Mouse (Mus musculus) ZHBTc4 (cell line): Measurements from ENCODE around the gene Arhgap8.
A peak's percentile ranks its signal among the peaks of the same experiment; 100 is the strongest.
"Not testable (repeated sequence)": the region's sequence is repeated elsewhere in the genome, so short reads cannot be mapped to it uniquely, and the experiment has no call there.

Experiments used
- DNase-seq: peaks from one replicate; pipeline ENCODE4 v3.0.0-alpha.2; 2011; ENCODE audit warnings: low read depth, low spot score

The Arhgap8 gene

GRCm38 (mm10) chr15:84731676-84732424 is 12.0 kb downstream of the Arhgap8 start:
- DNase-seq, result no peak

- peak; percentile 68 for DNase-seq
These were observed 12.5 kb downstream of the Arhgap8 start for GRCm38 (mm10) chr15:84732425-84732749.

- DNase-seq, result no peak
These were observed 16.6 kb downstream of the Arhgap8 start for GRCm38 (mm10) chr15:84736346-84736993.

- no peak for DNase-seq
These were observed 17.1 kb downstream of the Arhgap8 start for GRCm38 (mm10) chr15:84736994-84737346.

- DNase-seq, result no peak
These were observed 18.4 kb downstream of the Arhgap8 start for GRCm38 (mm10) chr15:84738246-84738645.

GRCm38 (mm10) chr15:84741573-84741972 is 21.7 kb downstream of the Arhgap8 start:
- DNase-seq, result no peak

GRCm38 (mm10) chr15:84743347-84743746 is 23.5 kb downstream of the Arhgap8 start:
- peak; percentile 38 for DNase-seq

GRCm38 (mm10) chr15:84744308-84744707 is 24.5 kb downstream of the Arhgap8 start:
- no peak for DNase-seq

- no peak for DNase-seq
These were observed 26.0 kb downstream of the Arhgap8 start for GRCm38 (mm10) chr15:84745831-84746230.

GRCm38 (mm10) chr15:84754987-84755386 is 35.1 kb downstream of the Arhgap8 start:
- DNase-seq, result peak; percentile 82

GRCm38 (mm10) chr15:84756426-84756825 is 36.6 kb downstream of the Arhgap8 start:
- peak; percentile 42 for DNase-seq

- DNase-seq, result peak; percentile 68
These were observed 38.6 kb downstream of the Arhgap8 start for GRCm38 (mm10) chr15:84758493-84758892.

GRCm38 (mm10) chr15:84762712-84763422 is 43.0 kb downstream of the Arhgap8 start:
- no peak for DNase-seq

- DNase-seq, result no peak
These were observed 43.6 kb downstream of the Arhgap8 start for GRCm38 (mm10) chr15:84763423-84763812.

- DNase-seq, result peak; percentile 89
These were observed 46.8 kb downstream of the Arhgap8 start for GRCm38 (mm10) chr15:84766621-84767020.

- DNase-seq, result not testable (repeated sequence)
These were observed 48.7 kb downstream of the Arhgap8 start for GRCm38 (mm10) chr15:84768531-84768930.

GRCm38 (mm10) chr15:84769641-84770341 is 49.9 kb downstream of the Arhgap8 start:
- DNase-seq, result no peak

- peak; percentile 85 for DNase-seq
These were observed 52.6 kb downstream of the Arhgap8 start for GRCm38 (mm10) chr15:84772191-84773111.

GRCm38 (mm10) chr15:84775421-84776174 is 55.7 kb downstream of the Arhgap8 start:
- no peak for DNase-seq

- no peak for DNase-seq
These were observed 58.7 kb downstream of the Arhgap8 start for GRCm38 (mm10) chr15:84778587-84778986.
